Mouse (Mus musculus) CH12.LX (cell line): ENCODE measurements around the gene Eif3j1. TPM values are rescaled to one million over a fixed set of nuclear protein-coding genes. Genes with fewer than 3 reads are reported as not detected.

Source experiments
- DNase-seq: peaks from one replicate; pipeline ENCODE4 v3.0.0-alpha.2; 2013; ENCODE audit errors: extremely low read depth
- H3K27ac ChIP-seq: 2 replicates; pipeline ENCODE4 v1.5.1; 2012; ENCODE audit warnings: low read depth, mild to moderate bottlenecking, control low read depth, moderate library complexity; ENCODE audit not compliant: insufficient read depth
- H3K27me3 ChIP-seq: replicated peaks from 2 replicates; pipeline ENCODE3; 2012; ENCODE audit warnings: inconsistent platforms
- H3K36me3 ChIP-seq, 2 experiments: replicated peaks in 1 of 2; 2 replicates each; pipeline versions ENCODE3 to v1.6.1; 2012; ENCODE audit warnings: inconsistent platforms in 1 of 2, low read length in 1 of 2, mild to moderate bottlenecking in 1 of 2, mixed read lengths in 1 of 2, moderate library complexity in 1 of 2; ENCODE audit not compliant: control insufficient read depth in 1 of 2, insufficient read depth in 1 of 2
- H3K4me1 ChIP-seq, 2 experiments: 2 replicates each; pipeline ENCODE4 v1.6.1; 2012; ENCODE audit warnings: inconsistent platforms in 1 of 2, moderate library complexity in 1 of 2; ENCODE audit not compliant: insufficient read depth in 2 of 2, control insufficient read depth in 1 of 2
- H3K4me2 ChIP-seq: 2 replicates; pipeline ENCODE4 v1.6.1; 2012; ENCODE audit warnings: low read depth, mild to moderate bottlenecking, control low read depth; ENCODE audit not compliant: poor library complexity, insufficient read depth, severe bottlenecking
- H3K4me3 ChIP-seq, 3 experiments: fragments of 150-350 bp in 1 of 3; sonication (generic) in 1 of 3; replicated peaks in 1 of 3; 2 replicates each; pipeline versions ENCODE3 to v1.5.1; 2011 to 2012; ENCODE audit warnings: low read depth in 2 of 3, low read length in 2 of 3, mild to moderate bottlenecking in 2 of 3, moderate library complexity in 2 of 3, control low read depth in 1 of 3, improper control_type of control experiment in 1 of 3, inconsistent platforms in 1 of 3, mixed read lengths in 1 of 3; ENCODE audit not compliant: poor library complexity in 1 of 3
- H3K79me2 ChIP-seq: replicated peaks from 2 replicates; pipeline ENCODE4 v1.6.1; 2012; ENCODE audit warnings: mild to moderate bottlenecking, moderate library complexity; ENCODE audit not compliant: control insufficient read depth, poor library complexity, insufficient read depth, severe bottlenecking; ENCODE audit errors: extremely low read depth
- H3K9ac ChIP-seq: 2 replicates; pipeline ENCODE4 v1.6.1; 2012; ENCODE audit warnings: low read depth, mild to moderate bottlenecking, control low read depth, moderate library complexity; ENCODE audit not compliant: insufficient read depth
- H3K9me3 ChIP-seq: replicated peaks from 2 replicates; pipeline ENCODE3; 2012; ENCODE audit warnings: low read length, inconsistent platforms, mixed read lengths
- BHLHE40 ChIP-seq: IDR thresholded peaks from 2 replicates; pipeline ENCODE4 v1.6.1; 2011; ENCODE audit warnings: mild to moderate bottlenecking, low read depth, low read length, improper control_type of control experiment
- CTCF ChIP-seq, 2 experiments: IDR thresholded peaks in 1 of 2; conservative IDR thresholded peaks in 1 of 2; 2 replicates each; pipeline ENCODE4 v1.5.1; 2011 to 2012; ENCODE audit warnings: low read depth in 2 of 2, low read length in 2 of 2, improper control_type of control experiment in 1 of 2, inconsistent platforms in 1 of 2, mild to moderate bottlenecking in 1 of 2, moderate library complexity in 1 of 2
- E2F4 ChIP-seq: IDR thresholded peaks from 2 replicates; pipeline ENCODE4 v1.6.1; 2011; ENCODE audit warnings: low read depth, low read length, improper control_type of control experiment; ENCODE audit not compliant: insufficient replicate concordance
- ELF1 ChIP-seq: IDR thresholded peaks from 2 replicates; pipeline ENCODE4 v1.6.1; 2014; ENCODE audit warnings: low read depth, mild to moderate bottlenecking, inconsistent platforms, low read length, improper control_type of control experiment
- ETS1 ChIP-seq: conservative IDR thresholded peaks from 2 replicates; pipeline ENCODE4 v1.6.1; 2012; ENCODE audit warnings: low read depth, mild to moderate bottlenecking, inconsistent platforms, low read length, improper control_type of control experiment, moderate library complexity
- GABPA ChIP-seq: IDR thresholded peaks from 2 replicates; pipeline ENCODE4 v1.6.1; 2012; ENCODE audit warnings: low read depth, low read length, improper control_type of control experiment, inconsistent platforms; ENCODE audit not compliant: insufficient replicate concordance
- HCFC1 ChIP-seq: IDR thresholded peaks from 2 replicates; pipeline ENCODE4 v1.6.1; 2012; ENCODE audit warnings: low read depth, mild to moderate bottlenecking, inconsistent platforms, low read length, improper control_type of control experiment
- IRF4 ChIP-seq: IDR thresholded peaks from 2 replicates; pipeline ENCODE4 v1.6.1; 2014; ENCODE audit warnings: low read depth, mild to moderate bottlenecking, inconsistent platforms, low read length, improper control_type of control experiment
- JUN ChIP-seq: IDR thresholded peaks from 2 replicates; pipeline ENCODE4 v1.6.1; 2011; ENCODE audit warnings: low read depth, mild to moderate bottlenecking, low read length, improper control_type of control experiment, moderate library complexity; ENCODE audit not compliant: insufficient read depth
- JUND ChIP-seq: conservative IDR thresholded peaks from 2 replicates; pipeline ENCODE4 v1.6.1; 2011; ENCODE audit warnings: low read depth, low read length, improper control_type of control experiment
- KAT2A ChIP-seq: IDR thresholded peaks from 2 replicates; pipeline ENCODE4 v1.6.1; 2012; ENCODE audit warnings: low read length, improper control_type of control experiment, inconsistent platforms; ENCODE audit not compliant: insufficient replicate concordance
- MAX ChIP-seq: IDR thresholded peaks from 2 replicates; pipeline ENCODE4 v1.6.1; 2011; ENCODE audit warnings: low read length, improper control_type of control experiment
- MEF2A ChIP-seq: IDR thresholded peaks from 2 replicates; pipeline ENCODE4 v1.6.1; 2014; ENCODE audit warnings: low read depth, mild to moderate bottlenecking, inconsistent platforms, low read length, improper control_type of control experiment, borderline replicate concordance
- MXI1 ChIP-seq: IDR thresholded peaks from 2 replicates; pipeline ENCODE4 v1.6.1; 2011; ENCODE audit warnings: mild to moderate bottlenecking, low read depth, low read length, improper control_type of control experiment
- MYC ChIP-seq: IDR thresholded peaks from 2 replicates; pipeline ENCODE4 v1.6.1; 2011; ENCODE audit warnings: low read depth, mild to moderate bottlenecking, improper control_type of control experiment, low read length
- NELFE ChIP-seq: IDR thresholded peaks from 2 replicates; pipeline ENCODE4 v1.6.1; 2011; ENCODE audit warnings: low read depth, low read length, improper control_type of control experiment
- PAX5 ChIP-seq: IDR thresholded peaks from 2 replicates; pipeline ENCODE4 v1.6.1; 2012; ENCODE audit warnings: low read length, inconsistent platforms, mixed read lengths
- POLR2A ChIP-seq: IDR thresholded peaks from 2 replicates; pipeline ENCODE4 v1.6.1; 2011; ENCODE audit warnings: low read depth, mild to moderate bottlenecking, improper control_type of control experiment, low read length
- POLR2AphosphoS2 ChIP-seq: IDR thresholded peaks from 2 replicates; pipeline ENCODE4 v1.6.1; 2011; ENCODE audit warnings: low read depth, low read length, improper control_type of control experiment
- RAD21 ChIP-seq: IDR thresholded peaks from 2 replicates; pipeline ENCODE4 v1.6.1; 2011; ENCODE audit warnings: low read depth, mild to moderate bottlenecking, low read length, improper control_type of control experiment, moderate library complexity
- SIN3A ChIP-seq: IDR thresholded peaks from 2 replicates; pipeline ENCODE4 v1.6.1; 2012; ENCODE audit warnings: low read length, improper control_type of control experiment, inconsistent platforms
- SMC3 ChIP-seq: IDR thresholded peaks from 2 replicates; pipeline ENCODE4 v1.6.1; 2011; ENCODE audit warnings: low read depth, low read length, improper control_type of control experiment
- TBP ChIP-seq: conservative IDR thresholded peaks from 2 replicates; pipeline ENCODE4 v1.6.1; 2011; ENCODE audit warnings: low read depth, low read length, improper control_type of control experiment
- UBTF ChIP-seq: IDR thresholded peaks from 2 replicates; pipeline ENCODE4 v1.6.1; 2012; ENCODE audit warnings: low read depth, mild to moderate bottlenecking, inconsistent platforms, low read length, improper control_type of control experiment, moderate library complexity
- USF1 ChIP-seq: IDR thresholded peaks from 2 replicates; pipeline ENCODE4 v1.6.1; 2014; ENCODE audit warnings: low read depth, mild to moderate bottlenecking, inconsistent platforms, low read length, improper control_type of control experiment
- ZC3H11A ChIP-seq: IDR thresholded peaks from 2 replicates; pipeline ENCODE4 v1.6.1; 2012; ENCODE audit warnings: low read depth, mild to moderate bottlenecking, inconsistent platforms, low read length, improper control_type of control experiment
- ZKSCAN1 ChIP-seq: IDR thresholded peaks from 2 replicates; pipeline ENCODE4 v1.6.1; 2012; ENCODE audit warnings: low read depth, inconsistent platforms, low read length, improper control_type of control experiment, borderline replicate concordance
- ZMIZ1 ChIP-seq: IDR thresholded peaks from 2 replicates; pipeline ENCODE4 v1.6.1; 2012; ENCODE audit warnings: low read depth, mild to moderate bottlenecking, inconsistent platforms, low read length, improper control_type of control experiment
- ZNF384 ChIP-seq: IDR thresholded peaks from 2 replicates; pipeline ENCODE4 v1.6.1; 2012; ENCODE audit warnings: low read depth, low read length, improper control_type of control experiment, inconsistent platforms
- dilution Hi-C: fragments of 300-500 bp; cut with MboI; formaldehyde crosslinking; loops from 2 replicates; pipeline ENCODE4 v1.14.3; 2020; ENCODE audit warnings: low sequenced_read_pairs; ENCODE audit not compliant: extremely low pct_unique_long_range_greater_than_20kb, extremely low pct_ligation_motif_present
- in situ Hi-C: fragments of 300-500 bp; cut with MboI; formaldehyde crosslinking; loops from 3 replicates; pipeline ENCODE4 v1.14.3; 2019; ENCODE audit warnings: low sequenced_read_pairs, low pct_ligation_motif_present, low pct_unique_long_range_greater_than_20kb, mixed read lengths
- polyA plus RNA-seq: library from polyadenylated mRNA; unstranded; fragments of >175 nt; gene quantifications from 2 replicates; pipeline ENCODE4 v1.2.1, GENCODE M21; 2012; ENCODE audit warnings: low read depth; ENCODE audit not compliant: insufficient read length
- total RNA-seq, 2 experiments: library from RNA; depleted of rRNA; stranded (reverse); fragments of 300-350 nt in 1 of 2; fragments of >200 nt in 1 of 2; gene quantifications; 2 replicates each; pipeline ENCODE4 v1.2.3; 2012 to 2014

Eif3j1 gene
- total and polyA plus RNA-seq, 3 experiments: 20.1 to 40.1 (median 27.9) TPM

DNA sequence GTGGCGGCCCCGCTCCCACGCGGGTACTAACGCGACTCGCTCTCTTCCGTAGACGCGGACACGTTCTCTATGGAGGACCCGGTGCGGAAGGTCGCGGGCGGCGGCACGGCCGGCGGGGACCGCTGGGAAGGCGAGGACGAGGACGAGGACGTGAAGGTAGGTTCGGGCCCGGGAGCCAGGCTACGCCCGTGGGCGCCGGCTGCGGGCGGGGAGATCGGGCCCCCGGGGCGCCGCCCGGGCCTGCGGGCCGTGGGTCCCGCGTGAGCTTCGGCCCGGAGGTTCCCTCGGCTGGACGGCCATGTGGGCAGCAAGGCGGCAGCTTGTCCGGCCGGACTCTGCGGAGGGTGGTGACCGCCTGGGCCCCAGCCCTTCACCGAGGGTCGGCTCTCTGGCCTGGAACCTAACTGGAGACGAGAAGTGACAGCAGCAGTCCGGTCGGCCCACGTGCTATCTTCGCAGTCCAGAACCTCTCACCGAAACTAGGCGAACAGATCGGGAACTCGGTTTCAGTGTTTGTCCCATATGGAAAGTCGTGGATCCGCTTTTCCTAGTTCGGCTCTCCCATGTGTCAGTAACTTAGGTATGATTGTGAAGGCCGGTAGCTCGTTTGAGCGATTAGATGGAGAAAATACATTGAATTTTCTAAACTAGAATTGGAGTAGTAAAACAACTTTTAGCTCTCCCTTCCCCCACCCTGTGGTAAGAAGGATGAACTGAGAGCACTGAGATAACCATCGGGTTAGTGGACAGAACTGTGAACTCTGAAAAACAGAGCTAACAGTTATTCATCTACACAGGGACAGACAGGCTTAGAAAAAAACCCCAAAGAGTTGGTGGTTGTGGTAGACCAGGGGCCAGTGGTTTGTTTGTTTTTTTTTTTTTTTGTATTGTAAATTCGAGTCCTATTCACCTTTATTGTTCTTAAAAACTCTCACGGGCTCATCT, 682 bp downstream of the Eif3j1 start (continued):
- no peak for TF ChIP-seq POLR2AphosphoS2
- no peak for TF ChIP-seq PAX5
- TF ChIP-seq MEF2A: no peak
- TF ChIP-seq JUND: no peak
- TF ChIP-seq IRF4: peak; percentile 25; the same call in 1 of the 2 replicates
- TF ChIP-seq USF1: no peak
- no peak for TF ChIP-seq RAD21
- peak; percentile 91 for TF ChIP-seq MXI1
- TF ChIP-seq E2F4: no peak

DNA sequence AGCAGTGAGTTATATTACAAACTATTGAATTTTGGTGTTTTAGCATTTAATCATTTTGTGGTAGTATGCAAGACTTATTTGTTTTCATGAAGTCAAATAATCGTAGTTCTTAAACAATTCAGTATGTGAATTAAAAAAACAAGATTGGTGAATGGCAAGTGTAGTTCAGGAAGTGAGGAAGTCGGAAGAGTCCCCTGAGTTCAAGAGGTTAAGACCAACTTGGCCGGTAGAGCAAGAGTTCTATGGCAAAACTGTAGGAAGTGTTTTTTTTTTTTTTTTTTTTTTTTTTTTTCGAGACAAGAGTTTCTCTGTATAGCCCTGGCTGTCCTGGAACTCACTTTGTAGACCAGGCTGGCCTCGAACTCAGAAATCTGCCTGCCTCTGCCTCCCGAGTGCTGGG, 3.6 kb downstream of the Eif3j1 start:
- Histone ChIP-seq H3K27me3 (no peaks in the 10 kb centered on the region), H3K4me2 (no peak overlapping the region), H3K36me3 (peaks cover 8 to 54% of the 10 kb centered on the region in 2 experiments), H3K9me3 (no peaks in the 10 kb centered on the region), H3K9ac (no peak overlapping the region), H3K4me3 (no peak overlapping the region), H3K4me1 (peaks cover 0 to 21% of the 10 kb centered on the region in 2 experiments; a peak in 2 of 4 replicates), H3K27ac (no peak overlapping the region), H3K79me2 (peaks cover 76% of the 10 kb centered on the region)
- no peak for DNase-seq
- dilution Hi-C loops (no loop called here), in situ Hi-C loops (loop anchor here (25.0 kb wide), 1 partner anchor 470 kb away; no protein-coding TSS in a partner anchor)
- TF ChIP-seq MYC (no peak), ZNF384 (peak; percentile 70), KAT2A (no peak), JUN (no peak), POLR2A (no peak), SMC3 (no peak), MAX (no peak)

DNA sequence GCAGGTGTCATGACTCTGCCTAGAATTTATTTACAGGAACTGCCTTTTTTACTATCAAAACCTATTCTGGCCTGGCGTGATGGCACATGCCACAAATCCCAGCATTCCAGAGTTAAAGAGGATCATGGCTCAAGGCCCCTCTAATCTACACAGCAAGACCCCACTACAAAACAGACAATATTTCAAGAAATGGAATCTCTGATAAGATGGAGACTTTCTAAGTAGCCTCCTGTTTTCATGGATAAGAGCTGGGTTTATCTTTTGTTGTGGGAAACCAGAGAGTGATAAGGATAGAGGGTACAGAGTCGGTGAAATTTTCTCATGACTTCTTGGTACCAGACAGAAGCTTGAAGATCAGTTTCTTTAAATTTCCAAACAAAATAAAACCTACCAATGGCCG, 7.7 kb downstream of the Eif3j1 start:
- TF ChIP-seq ZMIZ1: no peak
- no peak for TF ChIP-seq ZC3H11A
- no peak for TF ChIP-seq MEF2A
- TF ChIP-seq SIN3A: no peak
- TF ChIP-seq CTCF (conservative IDR thresholded peaks at IDR 0.05 in 1 of 2, IDR thresholded peaks at IDR 0.05 in 1 of 2; ENCODE audit: low read depth in 2 of 2, low read length in 2 of 2): no peak
- no peak for TF ChIP-seq MXI1
- TF ChIP-seq SMC3: no peak
- TF ChIP-seq HCFC1: no peak
- TF ChIP-seq BHLHE40: no peak
- TF ChIP-seq USF1: no peak
- TF ChIP-seq JUN: no peak
- no peak for TF ChIP-seq GABPA
- TF ChIP-seq UBTF: no peak
- no peak for TF ChIP-seq KAT2A
- TF ChIP-seq ZKSCAN1: no peak
- no peak for TF ChIP-seq ELF1
- no peak for TF ChIP-seq E2F4
- no peak for TF ChIP-seq TBP
- TF ChIP-seq ETS1: no peak
- TF ChIP-seq NELFE: no peak
- H3K27me3 ChIP-seq: no peaks in the 10 kb centered on the region
- no peak overlapping the region for H3K4me2 ChIP-seq
- H3K4me3 ChIP-seq: no peak overlapping the region
- no peak overlapping the region for H3K9ac ChIP-seq
- DNase-seq: no peak
- H3K9me3 ChIP-seq: no peaks in the 10 kb centered on the region
- dilution Hi-C loops (no loop called here), in situ Hi-C loops (loop anchor here (25.0 kb wide), 1 partner anchor 474 kb away; no protein-coding TSS in a partner anchor)
- peaks cover 12 to 81% of the 10 kb centered on the region in 2 experiments for H3K36me3 ChIP-seq
- H3K27ac ChIP-seq: no peak overlapping the region
- peaks cover 86% of the 10 kb centered on the region for H3K79me2 ChIP-seq
- peaks cover 0 to 11% of the 10 kb centered on the region in 2 experiments; a peak in 1 of 4 replicates for H3K4me1 ChIP-seq
